Mouse (Mus musculus) telencephalon, adult 2 months (tissue): ENCODE measurements at regions not wholly inside any gene's neighbourhood (a gene's known extent, or its start where the extent isn't known, plus 50 kb on each side); places are given as distances from the start of the nearest gene placed in this dataset.

Experiments used
- DNase-seq: peaks from one replicate; pipeline ENCODE4 v3.0.0-alpha.2; 2011; ENCODE audit warnings: low read depth, low spot score

DNA sequence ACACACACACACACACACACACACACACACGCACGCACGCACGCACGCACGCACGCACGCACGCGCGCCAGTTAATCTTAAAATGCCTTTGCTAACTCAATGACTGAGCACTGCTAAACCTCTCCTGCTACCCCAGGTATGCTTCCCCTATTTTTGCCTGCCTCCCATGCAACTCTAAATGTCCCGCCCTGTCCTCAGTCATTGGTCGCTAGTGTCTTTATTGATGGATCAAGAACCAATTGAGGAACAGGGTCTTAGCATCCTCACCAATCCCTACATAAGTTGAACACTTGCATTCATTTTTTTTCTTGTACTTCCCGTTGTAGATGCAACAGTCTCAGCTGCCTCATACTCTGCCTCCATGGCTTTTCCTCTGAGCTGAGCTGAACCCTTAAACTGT is 72.2 kb upstream of the Ankrd55 start:
- no peak for DNase-seq

- DNase-seq, result no peak
Observed at GRCm38 (mm10) chr13:112218389-112218788, 69.9 kb upstream of the Ankrd55 start.

DNA sequence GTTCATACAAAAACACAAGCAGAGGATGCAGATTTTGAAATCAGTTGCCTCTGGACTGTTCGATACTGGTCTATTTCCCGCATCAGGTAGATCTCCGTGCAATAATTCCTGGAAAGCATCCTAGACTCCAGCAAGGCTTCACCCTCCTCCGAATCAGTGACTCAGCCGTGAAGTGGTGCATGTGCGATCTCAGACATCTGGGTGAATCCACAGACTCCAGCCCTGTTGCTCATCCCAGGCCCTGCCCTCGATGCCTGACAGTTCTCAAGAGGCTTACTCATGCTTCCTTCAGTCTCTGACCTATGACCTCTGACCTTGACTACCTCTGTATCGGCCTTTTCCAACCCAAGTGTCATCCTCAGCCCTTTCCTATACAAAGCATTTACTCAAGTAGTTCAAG is 68.1 kb upstream of the Ankrd55 start:
- DNase-seq, result no peak

DNA sequence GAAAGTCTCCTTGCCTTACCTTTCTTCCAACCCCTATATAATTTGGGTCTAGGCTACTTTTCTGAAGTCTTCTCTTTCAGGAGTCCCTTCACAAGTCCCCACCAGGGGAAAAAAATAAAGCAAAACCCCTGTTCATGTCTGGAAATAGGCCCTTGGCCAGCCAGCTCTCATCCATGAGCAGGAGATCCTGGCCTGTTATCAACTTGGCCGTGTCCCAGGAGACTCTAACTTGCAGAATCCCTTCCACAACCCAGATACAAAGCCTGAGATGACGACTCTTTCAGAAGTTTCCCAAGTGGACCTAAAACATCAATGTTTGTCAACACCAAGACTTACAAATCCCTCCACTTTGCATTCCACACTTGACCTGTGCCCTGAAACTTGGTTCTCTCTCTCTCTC is 64.6 kb upstream of the Ankrd55 start:
- DNase-seq, result no peak

- no peak for DNase-seq
Observed at GRCm38 (mm10) chr13:112227766-112228165, 60.5 kb upstream of the Ankrd55 start.

GRCm38 (mm10) chr13:112228846-112229245 is 59.4 kb upstream of the Ankrd55 start:
- DNase-seq, result no peak

- no peak for DNase-seq
Observed at GRCm38 (mm10) chr13:112230176-112230575, 58.1 kb upstream of the Ankrd55 start.

DNA sequence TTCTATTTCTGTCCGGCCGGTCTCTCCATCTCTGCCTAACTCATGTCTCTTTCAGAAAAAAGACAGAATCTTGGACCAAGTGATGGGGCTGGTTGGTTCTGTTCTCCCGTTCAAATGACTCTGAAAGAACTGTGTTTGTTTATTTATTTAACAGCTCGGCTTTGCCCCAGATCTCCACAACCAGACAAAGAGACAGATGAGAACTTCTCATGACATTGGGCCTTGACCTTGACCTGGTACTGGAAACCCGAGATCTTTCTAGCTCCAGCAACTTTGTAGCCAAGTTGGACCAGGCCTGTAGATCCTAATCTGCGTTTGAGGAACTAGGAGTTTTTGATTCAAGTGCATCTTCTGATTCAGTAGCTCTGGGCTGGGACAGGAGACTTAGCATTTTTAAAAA is 53.6 kb upstream of the Ankrd55 start:
- DNase-seq, result no peak

- no peak for DNase-seq
Observed at GRCm38 (mm10) chr13:112236956-112237355, 51.3 kb upstream of the Ankrd55 start.

- no peak for DNase-seq
Observed at GRCm38 (mm10) chr13:112237377-112237776, 50.9 kb upstream of the Ankrd55 start.

GRCm38 (mm10) chr13:112237917-112238316 is 50.3 kb upstream of the Ankrd55 start:
- no peak for DNase-seq
